Mouse (Mus musculus): Measurements from ENCODE around the gene Ptprd. TPM values are rescaled to one million over a fixed set of nuclear protein-coding genes. Genes with fewer than 3 reads are reported as not detected.

Gene Ptprd
- polyA plus RNA-seq, 3 experiments from 2014 or later: 0.05 TPM; not detected in 2

DNA sequence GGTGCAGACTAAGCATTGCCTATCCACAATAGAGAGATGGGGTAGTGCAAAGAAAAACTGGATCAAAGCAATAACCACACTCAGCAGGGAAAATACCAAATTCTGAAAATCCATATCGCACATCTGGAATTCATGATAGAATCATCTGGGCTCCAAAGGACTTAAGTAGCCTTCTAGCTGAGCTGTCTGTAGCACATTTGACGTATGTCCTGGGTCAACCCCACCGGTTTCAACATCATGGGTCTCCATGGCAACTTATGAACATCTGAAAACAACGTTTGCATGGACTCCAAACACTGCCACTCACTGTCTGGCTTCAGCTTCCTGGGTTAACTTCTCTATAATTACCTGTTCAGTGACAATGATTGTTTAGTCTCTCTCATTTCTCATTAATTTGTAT is 655.9 kb downstream of the Ptprd start:
- ATAC-seq: no peak

DNA sequence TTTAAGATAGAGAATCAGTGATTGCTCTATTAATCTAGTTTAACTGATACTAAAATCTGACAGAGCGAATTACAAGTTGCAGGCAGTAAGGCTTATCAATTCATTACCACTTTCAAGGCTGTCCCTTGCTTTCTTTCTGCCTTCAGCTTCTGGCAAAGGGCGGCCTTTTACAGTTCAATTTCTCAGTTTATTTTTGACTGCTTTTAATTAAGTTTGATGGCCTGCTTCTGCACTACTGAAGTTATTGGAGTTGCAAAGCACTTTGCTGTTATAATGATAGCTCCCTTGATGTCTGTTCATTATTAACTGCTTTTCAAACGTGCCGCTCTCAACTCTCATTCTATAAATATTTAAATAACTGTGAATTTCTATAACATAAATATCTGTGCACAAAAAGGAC is 673.9 kb downstream of the Ptprd start:
- no peak for ATAC-seq

DNA sequence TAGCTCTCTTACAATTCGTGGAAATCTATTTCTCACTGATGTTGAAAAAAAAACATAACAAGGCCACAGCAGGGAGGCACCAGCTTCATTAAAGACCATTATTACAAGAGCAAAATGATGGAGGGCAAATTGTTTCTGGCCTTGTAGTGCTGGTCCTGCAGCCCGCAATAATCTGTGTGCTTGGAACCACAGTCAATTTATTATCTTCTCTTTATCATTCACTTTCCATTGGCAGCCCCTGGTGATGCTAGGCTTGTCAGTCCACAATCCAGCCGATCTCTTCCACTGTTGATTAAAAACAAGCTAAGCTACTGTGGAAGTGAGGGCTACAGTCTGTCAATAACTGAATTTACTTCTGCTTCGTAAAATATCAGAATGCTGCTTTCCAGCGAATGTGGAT is 674.4 kb downstream of the Ptprd start:
- no peak for ATAC-seq

DNA sequence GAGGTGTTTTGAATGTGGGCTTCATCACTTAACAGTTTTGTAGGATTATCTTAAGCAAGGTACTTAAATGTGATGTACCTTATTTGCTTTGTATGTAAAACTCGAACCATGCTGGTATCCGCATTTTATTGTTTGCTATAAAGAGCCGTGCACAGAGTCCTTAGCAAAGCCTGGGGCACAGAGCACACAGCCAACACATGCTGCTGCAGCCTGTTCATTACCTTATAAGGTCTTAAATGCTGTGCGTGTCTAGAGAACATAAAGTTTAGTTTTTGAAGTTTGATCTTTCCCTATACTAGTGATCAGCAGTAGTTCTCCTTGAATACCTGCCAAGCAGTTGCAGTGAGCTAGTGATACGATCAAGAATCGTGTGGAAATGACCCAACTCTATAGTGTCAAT is 676.2 kb downstream of the Ptprd start:
- ATAC-seq: no peak

DNA sequence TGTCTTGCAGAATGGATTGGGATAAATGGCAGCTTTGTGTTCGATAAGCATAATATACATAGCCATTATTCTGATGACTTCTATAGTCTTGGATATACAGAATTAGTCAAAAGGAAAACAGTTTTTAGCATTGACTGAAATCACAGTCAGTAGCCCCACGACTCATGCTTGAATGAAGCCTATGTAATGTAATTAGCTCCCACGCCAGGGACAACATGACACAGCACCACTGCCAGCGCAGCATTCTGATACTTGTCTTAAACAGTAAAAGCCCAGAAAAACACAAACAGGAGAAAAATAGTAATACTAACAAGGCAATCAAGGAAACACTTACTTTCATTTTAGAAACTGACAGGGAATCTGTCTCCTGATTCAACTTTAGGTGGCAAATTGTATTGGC is 677.2 kb downstream of the Ptprd start:
- ATAC-seq: no peak

DNA sequence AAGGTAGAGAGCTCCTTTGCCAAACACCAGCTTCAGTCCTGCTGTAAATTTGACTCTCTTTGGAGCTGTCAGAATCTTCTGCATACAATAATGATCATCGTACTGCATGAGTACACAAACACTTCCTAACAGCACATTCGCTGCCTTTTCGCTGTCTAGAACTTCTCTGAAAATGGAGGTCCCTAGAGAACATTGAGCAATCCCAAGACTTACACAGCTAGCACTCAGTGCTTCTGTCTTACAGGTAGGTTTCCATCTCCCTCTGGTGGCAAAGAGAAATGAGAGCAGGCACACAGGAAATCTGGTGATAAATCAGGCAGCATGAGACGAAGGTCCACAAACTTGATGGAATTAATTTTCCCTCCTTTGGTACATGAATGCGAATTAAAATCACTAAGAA is 692.6 kb downstream of the Ptprd start:
- no peak for ATAC-seq

DNA sequence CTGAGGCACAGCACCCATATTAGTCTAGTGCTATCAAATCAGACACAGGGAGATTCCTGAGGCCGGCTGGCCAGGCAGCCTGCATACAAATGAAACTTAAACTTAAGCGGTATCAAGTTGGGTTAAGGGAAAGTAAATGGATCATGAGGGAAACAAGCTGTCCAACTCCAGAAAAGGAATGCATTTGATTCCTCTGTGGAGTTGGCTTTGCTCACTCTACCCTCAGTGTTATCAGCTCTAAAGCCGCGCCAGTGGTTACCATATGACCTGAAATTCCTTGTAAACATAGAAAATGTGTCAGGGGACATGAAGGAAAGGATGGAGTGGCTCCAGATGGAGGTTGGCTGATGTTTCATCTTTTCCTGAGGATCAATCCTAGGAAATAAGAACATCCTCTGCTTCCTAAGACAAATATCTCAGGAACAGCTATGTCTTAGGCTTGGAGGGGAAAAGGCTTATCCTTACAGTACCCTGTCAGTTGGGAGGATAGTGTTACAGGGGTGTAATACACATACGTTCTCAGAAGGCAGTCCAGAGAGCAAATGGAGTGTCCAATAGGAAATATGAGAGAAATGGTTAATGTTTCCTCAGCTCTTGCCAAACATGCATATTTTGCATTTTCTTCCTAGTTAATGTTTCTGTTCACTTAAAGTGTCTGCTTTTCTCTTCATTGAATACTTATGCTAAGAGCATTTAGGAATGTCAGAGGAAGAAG is 697.7 kb downstream of the Ptprd start:
- ATAC-seq: no peak

DNA sequence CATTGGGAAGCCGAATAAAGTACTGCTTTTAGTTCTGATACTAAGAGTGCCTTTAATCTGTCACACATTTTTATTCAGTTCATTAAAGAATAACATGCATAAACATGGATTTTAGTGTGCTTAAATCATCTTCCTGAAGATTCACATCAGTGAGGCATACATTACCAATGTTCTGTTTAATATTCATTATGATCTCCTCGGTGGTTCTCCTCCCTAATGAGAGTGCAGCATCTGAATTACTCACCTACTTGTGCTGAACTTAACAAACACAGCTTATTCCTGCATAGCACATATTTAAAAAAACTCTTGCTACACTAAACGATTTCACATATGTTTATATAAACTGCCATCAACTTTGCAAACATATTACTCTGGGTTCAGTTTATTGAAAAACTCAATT is 698.7 kb downstream of the Ptprd start:
- ATAC-seq: no peak

DNA sequence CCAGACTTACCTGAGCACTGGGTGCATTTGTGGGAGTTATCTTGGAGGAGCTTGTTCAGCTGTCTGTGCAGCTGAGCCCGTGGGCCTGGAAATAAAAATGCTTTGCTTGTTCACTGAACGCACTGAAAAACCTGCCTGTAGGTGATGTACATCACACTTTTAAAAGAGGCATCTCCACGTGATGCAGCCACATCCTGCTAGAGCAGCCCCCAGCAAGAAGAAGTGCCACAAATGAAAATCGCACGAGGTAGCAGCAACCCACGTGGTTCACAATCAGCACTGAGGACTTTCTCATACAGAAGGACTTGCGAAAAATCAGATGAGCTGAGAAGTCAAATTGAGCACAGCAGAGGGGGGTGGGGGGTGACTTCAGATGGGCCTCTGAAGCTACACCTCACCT is 757.7 kb downstream of the Ptprd start:
- ATAC-seq: no peak

DNA sequence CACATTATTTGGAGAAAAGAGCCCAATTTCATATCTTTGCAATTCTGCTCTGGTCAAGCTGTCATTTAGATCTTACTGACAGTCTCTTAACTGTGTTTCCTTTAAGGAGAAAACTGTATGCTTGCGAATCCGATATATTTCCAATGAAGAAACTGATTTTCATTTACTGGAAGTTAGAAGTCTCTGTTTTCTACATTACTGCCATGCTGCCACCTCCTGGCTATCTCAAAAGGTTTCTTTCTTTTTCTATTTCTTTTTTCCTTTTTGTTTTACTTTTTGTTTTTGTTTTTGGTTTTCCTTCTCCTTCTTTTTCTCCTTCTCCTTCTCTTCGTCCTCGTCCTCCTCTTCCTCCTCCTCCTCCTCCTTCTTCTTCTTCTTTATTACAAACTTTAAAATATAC is 812.6 kb downstream of the Ptprd start:
- ATAC-seq: no peak

DNA sequence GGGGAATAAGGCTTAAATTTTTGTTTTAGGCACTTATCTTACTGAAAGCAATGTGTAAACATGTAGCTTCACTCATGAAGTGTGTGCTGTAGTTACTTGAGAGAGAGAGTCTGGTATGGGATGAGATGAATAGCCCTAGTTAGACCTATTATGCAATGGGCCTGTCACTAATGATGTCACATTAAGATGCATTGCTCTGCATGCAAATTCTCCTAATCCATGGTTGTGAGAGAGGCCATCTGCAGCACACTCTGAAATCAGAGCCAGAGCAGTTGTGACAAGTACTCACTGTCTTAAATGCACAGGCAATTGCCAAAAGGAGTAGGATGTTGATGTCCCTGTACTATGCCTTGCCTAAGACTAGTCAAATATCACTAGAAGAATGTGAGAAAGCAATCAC is 850.0 kb downstream of the Ptprd start:
- no peak for ATAC-seq

DNA sequence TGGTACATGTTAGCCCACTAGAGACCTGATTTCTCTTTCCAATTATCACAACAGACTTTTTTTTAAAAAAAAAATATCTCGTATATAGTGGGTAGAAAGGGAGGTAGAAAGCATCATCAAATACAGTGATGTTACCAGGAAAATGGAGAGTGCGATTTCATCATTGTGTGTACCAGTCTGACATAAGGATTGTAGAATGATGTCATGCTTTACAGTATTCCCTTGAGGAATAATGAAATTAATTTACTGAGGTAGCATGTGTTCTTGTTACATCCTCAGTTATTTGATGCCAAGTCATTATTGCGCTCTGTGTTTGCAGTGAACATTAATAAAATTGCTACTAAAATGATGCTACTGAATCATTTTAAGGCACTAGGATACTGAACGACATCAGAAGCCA is 884.6 kb downstream of the Ptprd start:
- ATAC-seq: no peak

DNA sequence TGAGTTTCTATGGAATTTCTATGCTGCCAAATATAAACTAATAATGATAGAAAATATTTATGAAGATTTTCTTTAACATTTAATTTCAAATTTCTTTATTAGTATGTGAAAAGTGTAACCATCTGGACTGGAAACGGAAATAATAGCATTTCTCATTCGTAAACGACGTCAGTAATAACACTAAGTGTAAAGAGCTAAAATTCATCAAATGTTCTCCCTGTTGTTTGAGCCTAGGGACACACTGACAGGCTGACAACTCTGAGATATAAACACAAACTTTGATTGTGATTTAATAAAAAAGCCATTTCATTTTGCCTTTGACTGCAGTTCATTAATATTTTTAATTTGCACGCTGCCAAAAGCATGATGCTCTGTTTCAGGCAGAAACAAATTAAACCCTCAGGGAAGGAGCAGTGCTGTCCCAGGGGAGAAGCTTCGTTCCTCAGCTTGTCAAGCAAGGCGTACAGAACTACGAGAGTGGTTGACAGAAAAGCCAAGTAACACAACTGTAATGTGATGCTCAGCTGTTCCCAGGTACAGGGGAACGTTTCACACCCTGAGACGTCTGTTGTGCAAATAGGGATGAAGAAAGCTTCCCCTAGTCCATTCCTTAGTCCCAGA is 894.6 kb downstream of the Ptprd start:
- no peak for ATAC-seq

DNA sequence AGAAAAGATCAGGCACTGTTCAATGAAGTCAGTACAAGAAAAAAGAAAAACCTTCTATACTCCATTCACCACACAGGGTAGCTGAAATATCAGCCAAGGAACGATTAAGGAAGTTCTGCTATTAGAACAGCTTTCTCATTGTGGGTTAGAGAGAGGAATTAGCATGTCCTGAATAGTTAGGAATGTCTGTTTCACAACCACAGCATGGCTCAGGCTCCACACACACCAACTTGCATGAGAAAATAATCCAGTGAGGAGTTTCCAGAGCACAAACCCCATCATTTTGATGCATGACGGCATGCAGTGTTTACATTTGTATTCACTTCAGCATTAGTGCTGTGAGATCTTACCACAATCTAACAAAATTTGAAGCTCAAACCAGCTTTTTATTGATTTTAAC is 895.1 kb downstream of the Ptprd start:
- ATAC-seq: no peak

DNA sequence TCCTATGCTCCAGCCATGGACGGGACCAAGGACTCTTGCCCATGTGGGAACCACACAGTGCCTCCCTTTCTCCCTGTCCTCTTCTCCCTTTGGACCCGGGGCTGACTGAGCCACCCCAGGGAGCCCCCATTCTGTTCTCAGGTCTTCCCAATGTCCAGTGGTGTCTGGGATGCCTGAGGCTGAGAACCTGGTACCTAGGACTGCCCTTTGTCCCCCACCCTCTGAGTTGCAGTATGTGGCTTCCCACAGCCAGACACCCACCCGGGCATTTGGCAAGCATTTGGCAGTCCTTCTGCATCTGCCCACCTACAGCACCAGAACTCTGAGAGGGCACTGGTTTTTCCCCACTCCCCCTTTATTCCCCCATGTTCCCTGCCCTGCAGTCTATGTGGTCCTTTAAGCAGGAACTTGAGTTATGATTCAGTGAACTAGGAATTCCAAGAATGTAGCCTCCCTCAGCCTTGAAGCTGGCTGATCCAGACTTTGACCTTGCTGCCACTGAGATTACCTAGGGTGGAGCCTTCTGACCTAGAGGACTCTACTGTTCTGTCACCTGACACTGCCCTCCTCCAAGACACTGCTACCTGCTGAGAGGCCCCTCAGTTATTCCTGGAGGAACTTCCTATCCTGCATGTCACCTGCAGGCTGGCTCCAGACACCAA is 901.5 kb downstream of the Ptprd start:
- no peak for ATAC-seq

DNA sequence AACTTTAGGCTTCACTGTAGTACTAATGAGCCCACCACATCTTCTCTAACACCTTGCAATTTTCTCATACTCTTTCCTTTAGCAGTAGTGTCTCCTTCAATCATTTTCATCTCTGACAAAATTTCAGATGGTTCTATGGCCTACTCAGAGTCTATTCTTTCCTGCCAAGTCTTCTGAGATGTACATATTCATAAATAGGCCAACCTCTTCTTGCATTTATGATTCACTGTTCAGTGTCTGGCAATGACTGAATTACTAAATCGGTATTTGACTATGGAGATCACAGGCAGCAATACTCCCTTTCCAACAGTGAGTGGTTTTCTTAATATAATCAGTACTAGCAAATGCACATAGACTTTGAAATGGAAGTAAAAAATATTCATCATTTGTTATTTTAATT is 928.3 kb downstream of the Ptprd start:
- ATAC-seq: no peak

DNA sequence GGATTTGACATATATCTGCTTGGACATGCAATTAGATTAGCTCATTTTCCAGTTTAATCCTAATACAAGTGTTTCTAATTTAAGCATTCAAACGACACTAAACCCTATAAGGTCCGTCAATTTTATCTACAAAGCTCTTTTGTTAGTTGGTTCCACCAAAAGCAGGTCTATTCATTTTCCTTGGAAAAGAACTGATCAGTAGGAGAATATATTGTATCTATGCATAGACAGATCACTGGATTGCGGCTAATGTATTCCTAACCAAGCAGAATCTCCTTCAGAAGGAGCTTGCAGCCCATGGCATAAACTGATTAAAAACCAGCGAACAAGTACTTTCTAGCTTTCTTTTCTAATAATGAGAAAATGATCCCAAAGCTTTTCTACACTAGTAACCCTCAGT is 933.8 kb downstream of the Ptprd start:
- no peak for ATAC-seq

DNA sequence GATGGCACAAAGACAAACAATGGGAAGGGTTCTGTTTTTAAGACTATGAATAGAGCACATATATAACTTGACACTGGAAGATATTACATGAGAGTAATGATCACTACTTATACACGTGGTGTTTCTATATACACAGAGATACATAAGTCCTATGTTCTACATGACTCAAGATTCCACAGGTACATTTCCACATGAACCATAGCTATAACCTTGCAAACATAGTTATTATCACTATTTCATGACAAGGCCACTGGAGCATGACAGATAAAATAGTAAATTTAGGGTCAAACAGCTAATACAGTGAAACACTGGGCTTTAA is 951.8 kb downstream of the Ptprd start:
- ATAC-seq: no peak

DNA sequence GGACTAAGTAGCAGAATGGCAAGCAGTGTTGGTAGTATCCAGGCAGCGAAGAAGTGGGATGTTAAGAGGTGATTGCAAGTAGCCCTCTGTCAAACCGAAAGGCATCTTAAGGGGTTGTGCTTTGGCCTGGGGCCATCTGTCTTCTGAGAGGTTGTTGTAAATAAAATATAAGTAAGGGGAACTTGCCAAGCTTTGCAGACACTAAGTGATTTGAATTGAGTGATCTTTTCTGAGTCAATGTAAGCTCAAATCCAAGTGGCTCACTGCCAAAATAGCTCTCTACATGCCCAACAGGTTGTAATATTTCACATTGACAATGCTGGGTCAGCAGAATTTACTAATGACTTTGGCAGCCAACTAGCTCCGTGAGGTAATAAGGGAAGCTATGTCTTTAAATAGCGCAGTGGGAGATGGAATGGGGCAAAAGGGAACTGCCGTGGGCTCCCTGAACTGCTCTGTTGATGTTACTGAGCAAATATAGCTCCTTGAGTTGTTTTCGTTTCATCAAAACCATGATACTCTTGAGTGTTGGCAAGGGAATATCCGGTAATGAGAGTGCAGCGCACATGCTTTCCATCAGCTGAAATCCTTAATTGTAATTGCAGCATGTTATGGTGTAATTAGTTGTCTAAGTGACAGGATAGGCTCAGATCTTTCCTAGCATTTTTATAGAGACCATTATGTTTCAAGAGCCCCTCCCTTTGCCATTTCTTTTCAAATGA is 952.4 kb downstream of the Ptprd start:
- ATAC-seq: no peak

DNA sequence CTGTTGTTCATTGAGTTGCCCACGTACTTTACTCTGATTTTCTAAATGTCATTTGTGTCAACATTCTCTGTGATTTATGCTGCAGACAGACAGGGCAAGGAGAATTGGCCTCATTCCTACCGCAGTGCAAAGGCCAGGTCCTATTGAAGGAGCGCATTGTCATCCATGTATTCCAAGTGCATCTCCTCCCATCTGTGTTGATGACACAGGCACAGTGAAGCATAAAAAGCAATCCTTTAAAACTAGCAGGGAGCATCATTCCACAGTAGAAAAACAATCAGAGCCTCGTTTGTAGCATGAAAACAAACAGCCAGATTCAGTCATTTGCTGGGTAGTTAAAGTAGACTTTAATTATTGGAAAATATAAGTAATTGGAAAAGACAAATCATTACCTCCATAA is 960.6 kb downstream of the Ptprd start:
- no peak for ATAC-seq

DNA sequence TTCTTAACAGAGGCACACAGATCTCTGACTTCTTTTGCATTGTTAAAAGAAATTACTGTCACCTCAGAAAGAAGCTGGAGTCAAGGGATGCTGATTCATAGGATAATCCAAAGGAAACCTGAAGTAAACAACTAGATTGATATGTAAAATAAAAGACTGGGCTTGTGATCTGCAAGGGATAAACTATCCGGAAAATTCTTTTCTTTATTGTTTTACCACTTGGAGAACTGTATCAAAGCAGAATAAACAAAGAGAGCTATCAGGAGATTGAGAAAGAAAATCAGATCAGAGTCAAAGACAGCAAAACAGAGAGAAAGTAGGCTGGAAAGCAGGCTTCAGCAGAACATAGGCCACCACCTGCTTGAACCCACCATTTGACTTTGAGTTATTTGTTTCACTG is 962.0 kb downstream of the Ptprd start:
- no peak for ATAC-seq

DNA sequence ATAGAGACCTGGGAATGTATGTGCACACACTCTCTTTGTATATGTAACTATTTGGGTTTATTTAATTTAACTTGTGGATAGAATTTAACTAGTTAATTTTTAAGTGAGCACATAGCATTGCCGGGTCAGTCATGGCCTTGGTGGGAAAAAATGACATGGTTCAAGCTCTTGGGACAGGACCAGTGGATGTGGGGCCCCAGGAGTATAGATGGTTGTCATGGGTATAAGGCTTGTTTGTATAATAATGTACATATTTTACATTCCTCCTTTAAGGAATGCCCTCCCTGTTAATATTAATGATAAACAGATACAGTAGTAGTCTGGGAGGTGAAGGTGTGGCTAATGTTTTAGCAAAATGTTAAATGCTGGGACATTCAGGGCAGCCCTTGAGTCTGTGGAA is 962.8 kb downstream of the Ptprd start:
- no peak for ATAC-seq

DNA sequence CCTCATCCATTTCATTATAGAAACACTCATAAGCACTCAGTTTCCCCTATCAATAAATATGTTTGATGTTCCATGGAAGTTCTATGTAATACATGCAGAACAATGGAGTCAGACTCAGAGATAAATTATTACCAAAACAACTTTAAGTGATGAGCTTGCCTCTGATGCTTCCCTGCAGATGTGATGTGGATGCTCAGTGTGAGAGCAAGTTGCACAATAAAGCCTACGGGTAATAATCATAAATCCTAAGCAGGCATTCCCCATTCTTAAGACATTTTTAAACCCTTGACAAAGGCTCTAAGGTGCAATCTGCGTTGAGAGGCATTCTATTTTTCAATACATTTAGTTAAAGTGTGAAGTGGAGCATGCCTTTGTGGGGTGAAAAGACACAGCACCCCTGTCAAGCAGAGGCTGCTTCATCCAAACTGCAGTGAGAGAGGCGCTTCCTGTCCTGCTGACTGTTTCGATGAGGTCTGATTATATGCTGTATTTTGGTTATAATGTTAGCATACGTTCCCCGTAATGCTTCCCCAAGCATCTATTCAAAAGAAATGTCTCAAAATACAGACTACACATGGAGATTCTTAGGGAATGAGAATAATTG is 969.8 kb downstream of the Ptprd start:
- no peak for ATAC-seq
